Mouse (Mus musculus) liver, adult (tissue): ENCODE results near the gene Slc11a2.

Source experiments
- GATA4 ChIP-seq: IDR thresholded peaks from 2 replicates; pipeline ENCODE4 v1.6.1; 2014; ENCODE audit warnings: mild to moderate bottlenecking, low read length; ENCODE audit not compliant: insufficient replicate concordance

The Slc11a2 gene

DNA sequence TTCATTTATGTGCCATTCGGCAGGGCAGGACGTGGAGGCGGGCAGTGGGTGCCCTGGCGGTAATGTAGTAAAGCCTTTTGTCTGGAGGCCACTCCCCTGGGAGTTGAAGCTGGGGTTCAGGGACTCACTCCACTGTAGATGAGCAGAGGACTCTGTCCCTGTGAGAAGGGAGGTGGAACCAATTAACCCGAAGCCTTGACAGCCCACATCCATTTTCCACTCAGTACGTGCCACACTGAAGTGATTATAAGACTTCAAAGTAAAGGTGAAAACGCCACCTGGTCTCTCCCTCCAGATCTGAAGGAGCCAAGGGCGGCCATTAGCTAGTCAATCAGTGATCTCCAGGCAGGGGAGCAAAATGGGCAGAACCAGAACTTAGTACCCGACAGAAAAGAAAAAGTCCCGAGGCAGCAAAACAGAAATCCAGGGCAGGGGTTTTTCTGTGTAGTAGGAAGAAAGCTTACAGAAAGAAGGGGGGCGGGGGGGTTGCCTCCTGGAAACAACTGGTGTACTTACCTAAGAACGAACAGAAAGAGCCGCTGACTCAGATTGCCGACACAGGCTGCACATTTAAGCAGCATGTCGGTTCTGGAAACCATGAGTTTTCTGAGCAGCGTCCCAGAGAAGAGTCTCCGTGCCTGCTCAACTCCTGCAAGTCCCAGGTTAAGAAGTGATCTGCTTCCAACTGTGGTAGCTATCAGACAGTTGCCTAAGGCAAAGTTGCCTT lies at the start of gene Slc11a2:
Slc11a2 (minus strand) TSS at position 677 of the 727 bp plus-strand sequence.
- no peak for TF ChIP-seq GATA4

DNA sequence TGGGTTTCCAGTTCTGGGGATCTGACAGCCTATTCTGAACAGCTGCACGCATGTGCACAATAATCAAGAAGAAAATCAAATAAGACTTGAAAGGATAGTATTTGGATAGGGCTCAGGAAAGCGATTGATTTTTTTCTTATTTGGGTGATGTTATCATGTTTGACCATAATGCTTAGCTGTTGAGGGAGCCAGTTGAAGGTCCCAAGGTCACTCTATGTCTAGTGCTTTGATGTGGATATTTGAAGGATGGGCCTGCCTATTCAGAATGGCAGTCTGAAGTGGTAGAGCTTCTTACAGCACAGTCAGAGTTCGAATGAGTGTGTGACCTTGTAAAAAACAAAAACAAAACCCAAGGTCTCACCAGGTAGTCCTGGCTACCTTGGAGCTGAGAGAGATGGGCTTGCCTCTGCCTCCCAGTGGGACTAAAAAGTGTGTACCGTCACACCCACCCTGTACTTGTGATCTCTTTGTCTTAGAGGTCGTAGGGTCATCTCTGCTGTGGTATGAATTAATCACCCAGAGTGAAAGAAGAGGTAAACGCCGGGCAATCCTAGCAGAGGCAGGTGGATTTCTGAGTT lies 49.1 kb upstream of the Slc11a2 start:
- TF ChIP-seq GATA4, result no peak

DNA sequence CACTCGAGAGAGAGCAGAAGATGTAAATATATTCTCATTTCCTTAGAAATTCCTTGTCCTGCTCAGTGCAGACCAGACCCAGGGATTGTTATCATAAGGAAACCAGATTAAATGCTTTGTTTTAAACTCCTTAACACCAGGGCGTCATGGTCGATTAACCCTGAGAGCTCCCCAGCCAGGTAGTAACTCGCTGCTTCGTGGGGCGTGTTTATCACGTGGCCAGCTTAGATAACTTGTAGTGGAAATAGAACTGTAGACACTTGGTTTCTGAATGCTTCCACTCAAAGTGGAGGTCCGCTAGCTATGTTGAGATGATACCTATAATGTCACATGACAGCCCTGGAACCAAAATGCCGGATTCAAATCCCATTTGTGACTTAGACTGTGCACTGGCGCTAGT lies 45.2 kb upstream of the Slc11a2 start:
- no peak for TF ChIP-seq GATA4

DNA sequence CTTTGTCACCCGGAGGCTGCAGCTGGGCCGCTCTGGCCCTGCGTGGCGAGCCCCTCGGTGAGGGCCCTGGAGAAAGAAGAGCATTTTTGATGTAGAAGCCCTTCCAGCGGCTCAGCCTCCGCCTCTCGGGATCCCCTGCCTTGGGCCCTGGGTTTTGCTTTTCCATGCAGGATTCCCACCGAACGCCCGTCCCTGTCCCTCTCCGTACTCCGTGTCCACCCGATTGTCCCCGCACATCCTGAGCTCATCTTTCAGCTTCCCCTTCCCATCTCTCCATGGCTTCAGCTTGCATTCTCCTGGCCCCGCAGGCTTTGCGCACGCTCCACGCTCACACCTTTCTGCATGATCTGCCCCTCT lies 44.3 kb upstream of the Slc11a2 start:
- no peak for TF ChIP-seq GATA4

DNA sequence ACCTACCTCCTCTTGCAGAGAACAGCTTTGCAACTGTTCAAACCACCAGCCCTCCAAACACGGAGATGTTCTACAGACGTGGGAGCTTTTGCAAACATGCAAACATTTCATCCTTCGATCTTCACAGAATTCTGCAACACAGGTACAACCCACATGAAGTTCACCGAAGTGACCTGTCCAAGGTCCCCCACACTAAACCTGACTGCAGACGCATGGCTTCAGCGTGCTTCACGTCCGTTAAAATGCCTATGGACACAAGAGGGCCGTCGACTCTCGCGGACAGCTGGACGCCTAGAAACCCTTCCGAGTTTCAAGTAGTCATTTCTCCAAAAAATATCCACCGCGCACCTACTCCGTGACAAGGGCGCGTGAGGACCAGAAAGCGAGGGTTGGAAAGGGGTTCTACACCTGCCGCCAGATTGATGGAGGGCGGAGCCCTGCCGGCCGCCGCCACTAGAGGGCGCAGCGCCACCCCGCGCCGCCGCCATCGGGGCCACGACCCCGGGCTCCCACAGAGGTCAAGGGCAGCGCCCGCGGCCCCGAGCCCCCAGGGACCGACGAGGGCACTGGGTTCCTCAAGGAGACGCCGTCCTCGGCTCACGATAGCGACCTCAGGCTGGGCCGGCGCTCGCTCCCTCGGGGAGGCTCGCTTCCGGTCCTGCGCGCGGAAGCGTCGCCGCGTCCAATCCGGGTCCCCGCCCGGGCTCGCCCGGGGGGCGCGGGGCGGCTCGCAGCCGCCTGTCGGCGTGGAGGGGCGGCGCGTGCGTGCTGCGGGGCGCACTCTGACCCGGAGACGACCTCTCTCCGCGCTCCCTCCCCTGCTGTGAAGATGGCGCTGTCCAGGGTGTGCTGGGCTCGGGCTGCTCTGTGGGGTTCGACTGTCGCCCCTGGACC lies 43.7 kb upstream of the Slc11a2 start, which contains the start of gene Letmd1:
Letmd1 (plus strand) TSS at position 729 of the 894 bp plus-strand sequence.
- no peak; the same call in 1 of the 2 replicates for TF ChIP-seq GATA4

DNA sequence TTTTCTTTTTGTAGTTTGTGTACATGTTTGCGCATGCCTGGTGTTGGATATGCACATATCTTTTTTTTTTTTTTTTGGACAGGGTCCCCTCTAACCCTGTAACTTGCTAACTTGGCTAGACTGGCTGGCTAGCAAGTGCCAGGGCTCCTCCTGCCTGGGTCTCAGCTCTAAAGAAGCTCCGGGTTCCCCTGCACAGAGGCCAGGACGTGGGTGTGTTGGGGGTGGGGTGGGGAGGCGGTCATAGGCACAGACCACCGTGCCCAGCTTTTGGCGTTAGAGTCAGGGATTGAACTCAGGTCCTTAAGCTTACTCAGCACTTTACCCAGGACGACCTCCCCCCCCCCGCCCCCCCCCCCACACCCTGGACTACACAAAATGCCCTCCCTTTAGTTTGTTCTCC lies 42.9 kb upstream of the Slc11a2 start:
- no peak for TF ChIP-seq GATA4

DNA sequence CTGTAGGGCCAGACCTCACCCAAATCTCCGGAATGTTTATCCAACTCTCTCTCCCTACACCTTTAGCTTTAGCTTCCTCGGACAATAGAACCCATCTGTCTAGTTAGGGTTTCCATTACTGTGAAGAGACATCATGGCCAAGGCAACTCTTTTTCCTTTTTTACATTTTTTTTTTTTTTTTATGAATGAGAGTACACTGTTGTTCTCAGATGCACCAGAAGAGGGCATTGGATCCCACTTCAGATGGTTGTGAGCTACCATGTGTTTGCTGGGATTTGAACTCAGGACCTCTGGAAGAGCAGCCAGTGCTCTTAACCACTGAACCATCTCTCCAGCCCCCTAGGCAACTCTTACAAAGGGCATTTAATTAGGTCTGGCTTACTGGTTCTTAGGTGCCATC lies 40.6 kb upstream of the Slc11a2 start:
- no peak for TF ChIP-seq GATA4

DNA sequence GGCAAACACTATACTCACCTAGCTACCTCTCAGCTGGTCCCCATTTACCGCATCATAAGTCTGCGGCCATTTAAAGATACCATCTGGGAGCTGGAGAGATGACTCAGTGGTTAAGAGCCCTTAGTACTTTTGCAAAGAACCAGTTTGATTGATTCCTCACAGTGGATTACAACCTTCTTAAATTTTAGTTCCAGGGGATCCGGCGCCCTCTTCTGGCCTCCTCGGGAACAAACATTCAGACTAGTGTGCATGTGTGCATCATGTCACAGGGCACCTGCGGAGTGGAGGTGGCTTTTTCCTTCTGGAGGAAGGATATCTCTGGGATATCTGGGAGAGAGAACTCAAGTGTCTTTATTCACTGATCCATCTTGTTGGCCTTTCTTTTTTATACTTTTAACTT lies 38.8 kb upstream of the Slc11a2 start:
- TF ChIP-seq GATA4, result no peak

DNA sequence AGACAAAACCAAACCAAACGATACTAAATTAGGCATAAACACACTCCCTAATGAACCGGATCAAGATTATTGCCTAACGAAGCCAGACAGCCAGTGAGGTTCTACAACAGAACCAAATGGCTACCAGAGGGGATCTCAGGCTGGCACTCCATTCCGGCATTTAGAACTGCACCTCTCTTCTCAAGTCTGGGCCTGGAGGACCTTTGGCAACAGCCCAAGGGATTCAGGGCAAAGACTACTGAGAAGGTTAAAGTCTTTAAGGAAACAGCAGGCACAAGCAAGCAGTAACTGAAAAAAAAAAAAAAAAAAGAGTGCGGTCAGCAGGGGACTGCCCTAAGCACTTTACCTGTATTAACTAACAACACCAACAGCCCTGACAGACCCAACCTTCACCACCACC lies 37.2 kb upstream of the Slc11a2 start:
- TF ChIP-seq GATA4, result no peak

DNA sequence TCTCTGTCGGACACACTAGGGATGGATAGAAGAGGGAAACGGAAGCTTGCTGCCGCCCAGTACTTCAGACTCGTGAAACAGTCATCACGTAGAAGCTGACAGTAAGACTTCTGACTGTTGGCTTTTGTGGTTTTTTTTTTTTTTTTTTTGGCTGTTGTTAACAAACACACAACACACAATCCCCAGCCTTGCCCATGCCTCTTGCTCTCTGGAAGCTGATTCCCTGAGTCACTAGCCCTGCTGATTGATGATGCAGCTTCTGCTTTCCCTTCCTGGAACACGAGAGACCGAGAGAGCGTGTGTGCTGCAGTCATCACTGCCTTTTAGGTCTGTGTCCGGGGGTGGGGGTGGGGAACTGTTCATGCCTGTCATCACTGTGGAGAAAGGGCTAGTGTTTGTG lies 36.8 kb upstream of the Slc11a2 start:
- TF ChIP-seq GATA4, result no peak

DNA sequence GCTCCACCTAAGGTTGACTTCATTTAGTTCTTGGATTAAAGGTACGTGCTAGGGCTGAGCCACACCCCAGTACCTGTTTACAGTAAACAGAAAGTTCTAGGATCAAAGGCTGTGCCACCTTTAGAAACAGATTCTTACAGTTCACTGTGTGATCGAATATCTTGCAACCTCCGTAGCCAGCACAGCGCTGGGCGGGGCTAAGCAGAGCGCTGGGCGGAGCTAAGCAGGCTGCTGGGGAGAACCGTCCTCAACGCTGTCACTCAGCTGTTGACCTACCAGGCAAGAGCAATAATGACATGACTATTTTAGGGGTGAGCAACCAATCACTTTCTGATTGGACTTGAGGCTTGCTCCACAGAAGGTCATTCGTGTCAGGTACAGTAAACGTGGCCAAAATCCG lies 36.1 kb upstream of the Slc11a2 start:
- no peak for TF ChIP-seq GATA4

DNA sequence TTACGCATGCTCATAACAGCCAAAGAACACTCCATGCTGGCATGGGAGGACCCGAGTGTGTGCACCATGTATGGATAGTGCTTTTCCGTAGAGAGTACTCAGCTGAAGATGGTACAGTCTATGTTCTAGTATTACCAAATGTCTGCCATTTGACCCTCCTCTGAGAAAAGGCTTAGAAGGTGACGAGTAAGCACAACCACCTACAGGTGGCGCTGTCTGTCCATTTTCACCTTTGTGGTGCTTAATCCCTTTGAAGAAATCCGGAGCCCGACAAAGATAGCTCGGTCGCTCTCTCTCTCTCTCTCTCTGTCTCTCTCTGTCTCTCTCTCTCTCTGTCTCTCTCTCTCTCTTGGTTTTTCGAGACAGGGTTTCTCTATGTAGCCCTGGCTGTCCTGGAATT lies 33.2 kb upstream of the Slc11a2 start:
- no peak for TF ChIP-seq GATA4

DNA sequence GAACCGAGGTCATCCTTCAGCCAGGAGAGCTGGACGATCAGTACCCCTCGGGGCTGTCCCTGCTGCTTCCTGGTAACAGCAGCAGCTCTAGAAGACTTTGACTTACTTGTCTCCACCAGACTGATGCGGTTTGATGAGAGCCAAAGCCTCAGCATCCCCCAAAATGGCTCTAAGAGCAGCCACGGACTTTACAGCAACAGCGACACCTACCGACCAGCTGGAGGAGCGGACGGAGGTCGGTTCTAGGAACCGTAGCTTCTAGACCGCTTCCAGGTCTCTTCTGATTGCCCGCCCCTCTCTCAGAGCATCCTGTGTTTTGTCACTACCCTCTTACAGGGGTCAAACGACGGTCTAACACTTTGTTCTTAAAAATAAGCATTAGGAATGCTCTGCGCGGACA lies 32.5 kb upstream of the Slc11a2 start:
- TF ChIP-seq GATA4, result no peak

DNA sequence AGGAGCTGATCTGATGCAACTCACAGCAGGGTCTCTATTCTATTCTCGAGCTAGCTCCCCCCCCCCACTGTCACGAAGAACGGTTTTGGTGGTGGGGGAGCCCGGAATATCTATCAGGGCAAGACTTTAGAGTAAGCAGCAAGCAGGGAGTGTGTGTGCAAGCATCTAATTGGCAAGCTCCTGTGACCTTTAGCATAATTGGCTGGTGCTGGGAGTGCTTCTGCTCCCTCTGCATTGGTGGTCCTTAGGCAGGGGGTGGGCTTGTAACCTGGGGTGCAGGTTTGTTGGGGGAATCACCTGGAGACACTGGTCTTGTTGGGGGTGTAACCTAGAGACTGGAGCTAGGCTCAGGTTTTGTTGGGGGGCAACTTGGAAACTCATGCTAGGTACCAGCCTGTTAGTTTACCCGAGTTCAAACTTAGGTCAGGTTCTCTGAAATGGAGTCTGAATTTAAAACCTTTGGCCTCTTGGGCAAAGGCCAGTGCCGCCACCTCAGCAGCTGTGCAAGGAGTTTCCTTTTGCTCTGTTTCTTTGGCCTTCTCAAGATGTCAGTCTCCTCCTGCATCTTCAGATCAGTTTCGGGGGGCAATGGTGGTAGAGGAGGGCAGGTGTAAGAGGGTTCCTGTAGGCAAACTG lies 31.6 kb upstream of the Slc11a2 start:
- no peak for TF ChIP-seq GATA4

DNA sequence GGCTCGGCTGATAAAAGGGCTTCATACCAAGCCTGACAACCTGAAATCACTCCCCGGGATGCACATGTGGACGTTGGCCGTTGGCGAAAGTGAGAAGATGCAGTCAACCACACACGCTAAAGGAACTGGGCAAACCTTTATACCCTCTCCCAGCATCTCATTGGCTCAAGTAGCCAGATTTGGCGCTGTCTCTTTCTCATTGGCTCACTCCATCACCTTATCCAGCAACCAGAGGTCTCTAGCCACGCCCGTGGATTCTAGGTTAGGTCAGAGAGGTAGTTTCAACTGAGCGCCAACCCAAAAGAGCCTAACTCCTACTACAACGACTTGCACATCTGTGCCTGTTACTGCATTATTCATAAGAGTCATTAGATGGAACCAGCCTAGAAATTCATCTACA lies 27.6 kb upstream of the Slc11a2 start:
- TF ChIP-seq GATA4, result no peak
